Mouse (Mus musculus) testis, adult 2 months (tissue): ENCODE measurements around the gene Arl15.

Experiments
- CTCF ChIP-seq: fragments of 200-500 bp; IDR thresholded peaks from 2 replicates; pipeline ENCODE4 v1.5.1; 2012; ENCODE audit warnings: low read depth, mild to moderate bottlenecking, inconsistent platforms, low read length, moderate library complexity; ENCODE audit not compliant: control insufficient read depth, insufficient read depth, insufficient replicate concordance
- POLR2A ChIP-seq: fragments of 200-500 bp; IDR thresholded peaks from 2 replicates; pipeline ENCODE4 v1.6.1; 2012; ENCODE audit warnings: low read depth, mild to moderate bottlenecking, inconsistent platforms, low read length, moderate library complexity; ENCODE audit not compliant: control insufficient read depth

GRCm38 (mm10) chr13:113774799-113775198, 19.5 kb upstream of the Arl15 start:
- TF ChIP-seq CTCF (no peak), POLR2A (no peak)
